Mouse (Mus musculus): ENCODE results near the gene Ncam1. TPM values are rescaled to one million over a fixed set of nuclear protein-coding genes. Genes with fewer than 3 reads are reported as not detected.
A peak's percentile ranks its signal among the peaks of the same experiment; 100 is the strongest.

Ncam1 gene
- total and polyA plus RNA-seq, 2 experiments from 2014 or later, result 517 to 524 TPM

DNA sequence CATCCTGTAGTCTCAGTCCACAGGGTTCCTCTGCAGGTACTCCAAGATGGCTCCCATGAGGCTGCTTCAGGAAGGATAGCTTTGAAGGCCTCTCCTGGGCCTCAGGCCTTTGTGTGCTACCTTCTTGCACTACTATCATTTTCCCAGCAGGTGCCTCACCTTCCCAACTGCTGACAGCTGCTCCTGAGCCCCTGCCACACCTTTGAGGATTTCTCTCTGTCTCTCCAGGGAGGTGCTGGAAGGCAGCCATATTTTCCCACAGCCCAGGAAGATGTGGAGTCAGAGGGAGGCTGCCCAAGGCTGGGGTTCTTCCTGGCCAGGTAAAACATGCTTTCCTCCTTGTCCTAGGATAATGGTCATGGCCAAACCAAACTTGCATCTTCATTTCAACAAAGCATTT is 83.6 kb downstream of the Ncam1 start:
- DNase-seq, result no peak
- no peak overlapping the region for H3K27ac ChIP-seq (ENCODE audit: low read depth, low read length)
- H3K36me3 ChIP-seq (ENCODE audit: insufficient read depth), result peaks cover 8% of the 10 kb centered on the region; the same call in 1 of the 2 replicates
- peak; percentile 33 for TF ChIP-seq CTCF (IDR thresholded peaks at IDR 0.05; ENCODE audit: low read depth)
- H3K9ac ChIP-seq, result no peak overlapping the region
- no peaks in the 10 kb centered on the region for H3K4me1 ChIP-seq (ENCODE audit: insufficient read depth)
- ATAC-seq, result no peak
- H3K4me3 ChIP-seq (ENCODE audit: low read depth, low read length), result no peak overlapping the region
- H3K27me3 ChIP-seq (ENCODE audit: insufficient read depth, low read length), result no peaks in the 10 kb centered on the region
- H3K4me2 ChIP-seq (ENCODE audit: low read depth), result no peak overlapping the region
- no peaks in the 10 kb centered on the region for H3K9me3 ChIP-seq (ENCODE audit: low read length)

- Histone ChIP-seq H3K4me2 (ENCODE audit: low read depth) (no peak overlapping the region), H3K9ac (no peak overlapping the region), H3K27me3 (ENCODE audit: insufficient read depth, low read length) (no peaks in the 10 kb centered on the region), H3K27ac (ENCODE audit: low read depth, low read length) (no peak overlapping the region), H3K9me3 (ENCODE audit: low read length) (no peaks in the 10 kb centered on the region), H3K4me1 (ENCODE audit: insufficient read depth) (no peaks in the 10 kb centered on the region), H3K4me3 (ENCODE audit: low read depth, low read length) (no peak overlapping the region), H3K36me3 (ENCODE audit: insufficient read depth) (peaks cover 8% of the 10 kb centered on the region; the same call in 1 of the 2 replicates)
- TF ChIP-seq CTCF (IDR thresholded peaks at IDR 0.05; ENCODE audit: low read depth), result no peak
- DNase-seq (no peak), ATAC-seq (no peak)
- 79% methylated on average over 3 of the region's 3 CpGs for WGBS
Measured at GRCm38 (mm10) chr9:49714091-49714490, 84.6 kb downstream of the Ncam1 start.

DNA sequence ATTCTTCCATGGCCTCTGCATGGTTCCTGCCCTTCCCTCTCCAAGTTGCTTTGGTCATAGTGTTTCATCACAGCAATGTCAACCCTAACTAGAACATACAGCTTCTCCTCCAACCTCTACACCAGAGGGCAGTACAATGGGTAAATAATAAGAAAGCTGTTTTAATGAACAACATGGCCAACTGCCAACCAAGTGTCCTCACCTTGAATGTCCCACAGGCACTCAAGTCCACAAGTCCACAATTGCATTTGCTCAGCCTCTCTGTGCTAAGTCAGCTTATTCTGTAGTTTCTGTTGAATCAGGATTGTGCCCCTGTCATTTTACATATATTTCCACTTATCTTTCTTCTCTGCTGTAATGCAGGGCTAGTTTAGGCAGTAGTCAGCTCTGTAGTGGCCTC is 91.1 kb downstream of the Ncam1 start:
- Histone ChIP-seq H3K27ac (ENCODE audit: low read depth, low read length) (no peak overlapping the region), H3K9me3 (ENCODE audit: low read length) (no peaks in the 10 kb centered on the region), H3K27me3 (ENCODE audit: insufficient read depth, low read length) (no peaks in the 10 kb centered on the region), H3K4me2 (ENCODE audit: low read depth) (no peak overlapping the region), H3K4me3 (ENCODE audit: low read depth, low read length) (no peak overlapping the region), H3K36me3 (ENCODE audit: insufficient read depth) (no peaks in the 10 kb centered on the region; the same call in 1 of the 2 replicates), H3K4me1 (ENCODE audit: insufficient read depth) (no peaks in the 10 kb centered on the region; the same call in 1 of the 2 replicates), H3K9ac (no peak overlapping the region)
- no peak for DNase-seq
- TF ChIP-seq CTCF (IDR thresholded peaks at IDR 0.05; ENCODE audit: low read depth), result no peak
- ATAC-seq, result no peak

- no peak overlapping the region for H3K4me3 ChIP-seq (ENCODE audit: low read depth, low read length)
- TF ChIP-seq CTCF (IDR thresholded peaks at IDR 0.05; ENCODE audit: low read depth), result no peak
- DNase-seq, result no peak
- H3K9ac ChIP-seq, result no peak overlapping the region
- 87% methylated on average over 9 of the region's 9 CpGs for WGBS
- no peak for ATAC-seq
- no peak overlapping the region for H3K4me2 ChIP-seq (ENCODE audit: low read depth)
- no peaks in the 10 kb centered on the region for H3K9me3 ChIP-seq (ENCODE audit: low read length)
- no peaks in the 10 kb centered on the region; the same call in 1 of the 2 replicates for H3K4me1 ChIP-seq (ENCODE audit: insufficient read depth)
- H3K27me3 ChIP-seq (ENCODE audit: insufficient read depth, low read length), result no peaks in the 10 kb centered on the region
- H3K27ac ChIP-seq (ENCODE audit: low read depth, low read length), result no peak overlapping the region
- H3K36me3 ChIP-seq (ENCODE audit: insufficient read depth), result no peaks in the 10 kb centered on the region; the same call in 1 of the 2 replicates
Measured at GRCm38 (mm10) chr9:49704196-49704967, 94.3 kb downstream of the Ncam1 start.

DNA sequence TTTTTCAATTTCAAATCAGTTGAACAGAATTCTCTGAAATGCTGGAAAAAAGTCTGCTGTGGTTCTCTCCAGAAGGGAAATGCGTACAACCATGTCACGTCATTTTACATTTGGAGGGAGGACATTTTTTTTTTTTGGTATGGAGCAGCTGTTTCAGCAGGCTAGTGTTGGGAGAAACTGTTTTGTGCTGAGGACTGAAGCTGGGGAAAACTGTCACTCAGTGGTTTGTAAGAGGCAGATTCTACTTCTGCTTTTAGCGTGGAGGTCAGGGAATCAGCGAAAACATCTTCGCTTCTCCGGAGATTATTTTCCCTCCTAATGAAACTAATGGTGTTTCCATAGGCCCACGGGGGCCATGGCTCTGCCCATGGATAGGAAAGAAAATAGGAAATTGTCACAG is 103.4 kb downstream of the Ncam1 start:
- Histone ChIP-seq H3K36me3 (ENCODE audit: insufficient read depth) (no peaks in the 10 kb centered on the region; the same call in 1 of the 2 replicates), H3K4me2 (ENCODE audit: low read depth) (no peak overlapping the region), H3K27ac (ENCODE audit: low read depth, low read length) (0 out of 2 replicates have a peak overlapping the region, but pooled peaks have one; percentile 5), H3K27me3 (ENCODE audit: insufficient read depth, low read length) (no peaks in the 10 kb centered on the region), H3K9ac (no peak overlapping the region), H3K4me1 (ENCODE audit: insufficient read depth) (peaks cover 10% of the 10 kb centered on the region; the same call in 1 of the 2 replicates), H3K9me3 (ENCODE audit: low read length) (no peaks in the 10 kb centered on the region), H3K4me3 (ENCODE audit: low read depth, low read length) (no peak overlapping the region)
- ATAC-seq (no peak), DNase-seq (no peak)
- TF ChIP-seq CTCF (IDR thresholded peaks at IDR 0.05; ENCODE audit: low read depth), result no peak
- 74% methylated on average over 7 of the region's 7 CpGs for WGBS

DNA sequence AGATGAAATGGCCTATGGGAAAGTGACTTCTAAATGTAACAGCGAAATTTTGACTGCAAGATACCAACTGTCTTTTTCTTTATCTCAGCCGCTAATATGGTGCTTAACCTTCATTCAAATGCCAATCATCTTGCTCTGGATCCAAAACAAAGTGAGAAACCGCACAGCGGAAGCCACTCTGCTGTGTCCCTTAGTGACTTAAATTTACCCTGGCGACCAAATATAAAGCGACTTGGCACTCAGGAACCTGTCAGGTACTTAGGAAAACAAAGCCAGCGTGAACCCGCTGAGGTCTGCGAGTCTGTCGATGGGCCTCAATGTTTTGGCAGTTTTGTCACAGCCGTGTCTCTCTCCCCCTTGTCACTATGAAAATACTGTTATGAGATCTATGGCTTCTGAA is 105.9 kb downstream of the Ncam1 start:
- Histone ChIP-seq H3K27me3 (ENCODE audit: insufficient read depth, low read length) (no peaks in the 10 kb centered on the region), H3K36me3 (ENCODE audit: insufficient read depth) (no peaks in the 10 kb centered on the region), H3K4me2 (ENCODE audit: low read depth) (no peak overlapping the region), H3K9ac (no peak overlapping the region), H3K27ac (ENCODE audit: low read depth, low read length) (no peak overlapping the region), H3K4me1 (ENCODE audit: insufficient read depth) (peaks cover 10% of the 10 kb centered on the region; the same call in 1 of the 2 replicates), H3K9me3 (ENCODE audit: low read length) (no peaks in the 10 kb centered on the region), H3K4me3 (ENCODE audit: low read depth, low read length) (no peak overlapping the region)
- DNase-seq, result no peak
- TF ChIP-seq CTCF (IDR thresholded peaks at IDR 0.05; ENCODE audit: low read depth), result no peak
- ATAC-seq, result no peak
- WGBS, result 42% methylated on average over 11 of the region's 11 CpGs

- DNase-seq (no peak), ATAC-seq (no peak)
- H3K4me2 ChIP-seq (ENCODE audit: low read depth), result no peak overlapping the region
- no peak overlapping the region for H3K27ac ChIP-seq (ENCODE audit: low read depth, low read length)
- no peak overlapping the region for H3K4me3 ChIP-seq (ENCODE audit: low read depth, low read length)
- TF ChIP-seq CTCF (IDR thresholded peaks at IDR 0.05; ENCODE audit: low read depth), result no peak
- no peaks in the 10 kb centered on the region for H3K9me3 ChIP-seq (ENCODE audit: low read length)
- peaks cover 10% of the 10 kb centered on the region; the same call in 1 of the 2 replicates for H3K4me1 ChIP-seq (ENCODE audit: insufficient read depth)
- no peaks in the 10 kb centered on the region for H3K36me3 ChIP-seq (ENCODE audit: insufficient read depth)
- no peak overlapping the region for H3K9ac ChIP-seq
- no peaks in the 10 kb centered on the region for H3K27me3 ChIP-seq (ENCODE audit: insufficient read depth, low read length)
- WGBS, result 11% methylated on average over 2 of the region's 2 CpGs
Measured at GRCm38 (mm10) chr9:49691344-49691743, 107.4 kb downstream of the Ncam1 start.
